Mouse (Mus musculus) myocyte (in vitro differentiated cells): ENCODE measurements at regions not wholly inside any gene's neighbourhood (a gene's known extent, or its start where the extent isn't known, plus 50 kb on each side); places are given as distances from the start of the nearest gene placed in this dataset.

Source experiments
- CEBPB ChIP-seq: IDR thresholded peaks from 2 replicates; pipeline ENCODE4 v1.6.1; 2011; ENCODE audit warnings: mild to moderate bottlenecking, moderate library complexity; ENCODE audit not compliant: poor library complexity, insufficient read depth, severe bottlenecking
- E2F4 ChIP-seq: IDR thresholded peaks from one replicate; pipeline ENCODE4 v1.6.1; 2011; ENCODE audit warnings: mild to moderate bottlenecking, control low read depth, moderate library complexity; ENCODE audit not compliant: insufficient read depth
- MAX ChIP-seq: IDR thresholded peaks from one replicate; pipeline ENCODE4 v1.6.1; 2011; ENCODE audit warnings: low read depth, mild to moderate bottlenecking, control low read depth
- POLR2A ChIP-seq: IDR thresholded peaks from one replicate; pipeline ENCODE4 v1.6.1; 2011; ENCODE audit warnings: low read depth, mild to moderate bottlenecking, control low read depth, moderate library complexity; ENCODE audit not compliant: insufficient read length
- POLR2AphosphoS2 ChIP-seq: IDR thresholded peaks from one replicate; pipeline ENCODE4 v1.6.1; 2011; ENCODE audit warnings: low read depth, control low read depth; ENCODE audit not compliant: insufficient read length
- REST ChIP-seq: IDR thresholded peaks from one replicate; pipeline ENCODE4 v1.6.1; 2011; ENCODE audit warnings: mild to moderate bottlenecking, control low read depth, moderate library complexity; ENCODE audit not compliant: insufficient read depth, insufficient read length
- TCF12 ChIP-seq: IDR thresholded peaks from one replicate; pipeline ENCODE4 v1.6.1; 2011; ENCODE audit warnings: mild to moderate bottlenecking, control low read depth; ENCODE audit not compliant: poor library complexity, insufficient read depth, severe bottlenecking
- TCF3 ChIP-seq: IDR thresholded peaks from one replicate; pipeline ENCODE4 v1.6.1; 2011; ENCODE audit warnings: low read depth, control low read depth; ENCODE audit not compliant: insufficient read length
- USF1 ChIP-seq: IDR thresholded peaks from one replicate; pipeline ENCODE4 v1.6.1; 2011; ENCODE audit warnings: low read depth, mild to moderate bottlenecking, control low read depth, moderate library complexity

DNA sequence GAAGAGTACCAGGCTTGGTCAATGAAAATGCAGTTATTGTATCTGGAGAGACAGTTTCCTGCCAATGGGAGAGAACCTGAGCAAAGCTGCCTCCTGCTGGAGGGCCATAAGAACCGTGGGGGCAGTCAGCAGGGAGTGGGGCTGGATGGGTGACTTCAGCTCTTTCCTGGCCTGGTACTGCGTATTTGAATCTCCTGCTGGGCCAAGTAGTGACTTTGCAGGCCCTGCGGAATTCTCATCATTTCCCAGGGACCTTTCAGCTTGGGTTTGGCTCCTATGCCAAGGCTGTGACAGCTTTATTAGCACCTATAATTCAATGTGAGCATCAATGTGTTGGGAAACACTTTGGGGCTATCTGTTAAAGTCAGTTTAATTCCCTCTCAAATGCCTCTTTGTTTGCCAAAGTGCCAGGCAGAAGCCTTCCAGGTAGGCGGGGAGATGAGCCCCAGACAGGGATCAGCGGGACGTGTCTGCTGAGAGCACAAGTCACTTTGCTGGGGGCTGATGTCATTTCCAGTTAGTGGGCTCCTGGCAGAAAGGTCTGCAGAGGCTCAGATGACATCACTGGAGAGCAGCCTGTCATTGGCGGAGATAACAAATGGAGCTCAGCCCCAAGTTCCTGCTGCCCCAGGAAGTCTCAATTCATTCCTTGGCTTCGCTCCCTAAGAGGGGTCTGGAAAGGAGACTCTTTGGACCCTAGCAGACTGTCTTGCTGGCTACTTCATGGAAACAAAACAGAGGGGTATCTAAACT lies 630.5 kb downstream of the Insc start:
- TF ChIP-seq POLR2A (no peak), TCF3 (no peak), USF1 (no peak), CEBPB (no peak), TCF12 (no peak), E2F4 (no peak), POLR2AphosphoS2 (no peak), MAX (no peak), REST (no peak)
